Mouse (Mus musculus) myocyte (in vitro differentiated cells): ENCODE measurements at regions not wholly inside any gene's neighbourhood (a gene's known extent, or its start where the extent isn't known, plus 50 kb on each side); places are given as distances from the start of the nearest gene placed in this dataset.

Experiments
- H3K27me3 ChIP-seq: one replicate; pipeline ENCODE4 v1.6.1; 2011; ENCODE audit not compliant: control insufficient read depth, insufficient read depth, insufficient read length
- H3K36me3 ChIP-seq: one replicate; pipeline ENCODE4 v1.6.1; 2011; ENCODE audit not compliant: control insufficient read depth, insufficient read depth
- H3K4me2 ChIP-seq: one replicate; pipeline ENCODE4 v1.6.1; 2011; ENCODE audit warnings: low read depth, control low read depth
- H3K4me3 ChIP-seq: one replicate; pipeline ENCODE4 v1.5.1; 2011; ENCODE audit warnings: mild to moderate bottlenecking, control low read depth, moderate library complexity
- H3K79me2 ChIP-seq: one replicate; pipeline ENCODE4 v1.6.1; 2011; ENCODE audit not compliant: control insufficient read depth, insufficient read depth
- H3ac ChIP-seq: one replicate; pipeline ENCODE4 v1.6.1; 2011; ENCODE audit not compliant: control insufficient read depth, insufficient read length
- CEBPB ChIP-seq: IDR thresholded peaks from 2 replicates; pipeline ENCODE4 v1.6.1; 2011; ENCODE audit warnings: mild to moderate bottlenecking, moderate library complexity; ENCODE audit not compliant: poor library complexity, insufficient read depth, severe bottlenecking
- E2F4 ChIP-seq: IDR thresholded peaks from one replicate; pipeline ENCODE4 v1.6.1; 2011; ENCODE audit warnings: mild to moderate bottlenecking, control low read depth, moderate library complexity; ENCODE audit not compliant: insufficient read depth
- MAX ChIP-seq: IDR thresholded peaks from one replicate; pipeline ENCODE4 v1.6.1; 2011; ENCODE audit warnings: low read depth, mild to moderate bottlenecking, control low read depth
- MYOD1 ChIP-seq, 3 experiments: IDR thresholded peaks; one replicate each; pipeline ENCODE4 v1.6.1; 2011; ENCODE audit warnings: control low read depth in 2 of 3, low read depth in 2 of 3, mild to moderate bottlenecking in 2 of 3, moderate library complexity in 1 of 3; ENCODE audit not compliant: insufficient read length in 2 of 3, control insufficient read depth in 1 of 3
- MYOG ChIP-seq, 3 experiments: IDR thresholded peaks; one replicate each; pipeline ENCODE4 v1.6.1; 2011; ENCODE audit warnings: control low read depth in 2 of 3, low read depth in 2 of 3, mild to moderate bottlenecking in 2 of 3; ENCODE audit not compliant: insufficient read length in 2 of 3, control insufficient read depth in 1 of 3, insufficient read depth in 1 of 3
- POLR2A ChIP-seq: IDR thresholded peaks from one replicate; pipeline ENCODE4 v1.6.1; 2011; ENCODE audit warnings: low read depth, mild to moderate bottlenecking, control low read depth, moderate library complexity; ENCODE audit not compliant: insufficient read length
- POLR2AphosphoS2 ChIP-seq: IDR thresholded peaks from one replicate; pipeline ENCODE4 v1.6.1; 2011; ENCODE audit warnings: low read depth, control low read depth; ENCODE audit not compliant: insufficient read length
- REST ChIP-seq: IDR thresholded peaks from one replicate; pipeline ENCODE4 v1.6.1; 2011; ENCODE audit warnings: mild to moderate bottlenecking, control low read depth, moderate library complexity; ENCODE audit not compliant: insufficient read depth, insufficient read length
- SRF ChIP-seq: IDR thresholded peaks from one replicate; pipeline ENCODE4 v1.6.1; 2011; ENCODE audit warnings: low read depth; ENCODE audit not compliant: control insufficient read depth, insufficient read length
- TCF12 ChIP-seq: IDR thresholded peaks from one replicate; pipeline ENCODE4 v1.6.1; 2011; ENCODE audit warnings: mild to moderate bottlenecking, control low read depth; ENCODE audit not compliant: poor library complexity, insufficient read depth, severe bottlenecking
- TCF3 ChIP-seq: IDR thresholded peaks from one replicate; pipeline ENCODE4 v1.6.1; 2011; ENCODE audit warnings: low read depth, control low read depth; ENCODE audit not compliant: insufficient read length
- USF1 ChIP-seq: IDR thresholded peaks from one replicate; pipeline ENCODE4 v1.6.1; 2011; ENCODE audit warnings: low read depth, mild to moderate bottlenecking, control low read depth, moderate library complexity

- no peaks in the 10 kb centered on the region for H3K27me3 ChIP-seq
- no peak overlapping the region for H3K4me2 ChIP-seq
- no peak overlapping the region for H3ac ChIP-seq
- no peaks in the 10 kb centered on the region for H3K36me3 ChIP-seq
- H3K79me2 ChIP-seq: no peaks in the 10 kb centered on the region
- no peak overlapping the region for H3K4me3 ChIP-seq
- no peak for TF ChIP-seq REST
- TF ChIP-seq POLR2AphosphoS2: no peak
- TF ChIP-seq USF1: no peak
- no peak for TF ChIP-seq MYOD1 (IDR thresholded peaks at IDR 0.05; ENCODE audit: control insufficient read depth in 1 of 3, insufficient read length in 2 of 3, low read depth in 2 of 3)
Measured at GRCm38 (mm10) chr19:14325353-14326052, 272.3 kb downstream of the Tle4 start.

- TF ChIP-seq MAX (no peak), MYOG (IDR thresholded peaks at IDR 0.05; ENCODE audit: control insufficient read depth in 1 of 3, insufficient read depth in 1 of 3, insufficient read length in 2 of 3, low read depth in 2 of 3) (no peak), SRF (no peak), TCF12 (no peak), USF1 (no peak), POLR2A (no peak), POLR2AphosphoS2 (no peak), TCF3 (no peak), REST (no peak), MYOD1 (IDR thresholded peaks at IDR 0.05; ENCODE audit: control insufficient read depth in 1 of 3, insufficient read length in 2 of 3, low read depth in 2 of 3) (no peak), CEBPB (no peak), E2F4 (no peak)
- no peaks in the 10 kb centered on the region for H3K27me3 ChIP-seq
- H3ac ChIP-seq: no peak overlapping the region
- no peaks in the 10 kb centered on the region for H3K36me3 ChIP-seq
- H3K4me3 ChIP-seq: no peak overlapping the region
- no peaks in the 10 kb centered on the region for H3K79me2 ChIP-seq
- no peak overlapping the region for H3K4me2 ChIP-seq
Measured at GRCm38 (mm10) chr19:14333041-14334012, 264.5 kb downstream of the Tle4 start.

GRCm38 (mm10) chr19:14337025-14337424 is 260.8 kb downstream of the Tle4 start:
- Histone ChIP-seq H3K36me3 (no peaks in the 10 kb centered on the region), H3ac (no peak overlapping the region), H3K4me3 (no peak overlapping the region), H3K79me2 (no peaks in the 10 kb centered on the region), H3K4me2 (no peak overlapping the region), H3K27me3 (no peaks in the 10 kb centered on the region)
- TF ChIP-seq MYOG (IDR thresholded peaks at IDR 0.05; ENCODE audit: control insufficient read depth in 1 of 3, insufficient read depth in 1 of 3, insufficient read length in 2 of 3, low read depth in 2 of 3): no peak
- no peak for TF ChIP-seq TCF3
- no peak for TF ChIP-seq CEBPB
- TF ChIP-seq POLR2AphosphoS2: no peak
- TF ChIP-seq E2F4: no peak
- TF ChIP-seq USF1: no peak
- TF ChIP-seq POLR2A: no peak
- no peak for TF ChIP-seq SRF
- TF ChIP-seq TCF12: no peak
- TF ChIP-seq MAX: no peak

GRCm38 (mm10) chr19:14340759-14341158 is 257.1 kb downstream of the Tle4 start:
- no peak for TF ChIP-seq TCF12
- no peak for TF ChIP-seq REST
- TF ChIP-seq USF1: no peak
- no peak for TF ChIP-seq TCF3
- no peak for TF ChIP-seq MAX
- TF ChIP-seq E2F4: no peak
- TF ChIP-seq MYOD1 (IDR thresholded peaks at IDR 0.05; ENCODE audit: control insufficient read depth in 1 of 3, insufficient read length in 2 of 3, low read depth in 2 of 3): no peak
- TF ChIP-seq POLR2A: no peak
- TF ChIP-seq MYOG (IDR thresholded peaks at IDR 0.05; ENCODE audit: control insufficient read depth in 1 of 3, insufficient read depth in 1 of 3, insufficient read length in 2 of 3, low read depth in 2 of 3): no peak
- no peak for TF ChIP-seq CEBPB
- no peak for TF ChIP-seq POLR2AphosphoS2
- no peak for TF ChIP-seq SRF
- Histone ChIP-seq H3K27me3 (no peaks in the 10 kb centered on the region), H3K79me2 (no peaks in the 10 kb centered on the region), H3K4me2 (no peak overlapping the region), H3K4me3 (no peak overlapping the region), H3K36me3 (no peaks in the 10 kb centered on the region), H3ac (no peak overlapping the region)
